Comparison of ENCODE assay signal across 10 mouse cellular contexts in genomic region chr12:10866907-10867538, GRCm38 (mm10).
A peak's percentile ranks its signal among the peaks of the same experiment; 100 is the strongest.
DNase-seq lines count a peak whose midpoint lies in the region; ATAC-seq lines count a peak whose summit lies in the region.
"Had no signal": no experiment of that assay in that cellular context is flagged by ENCODE, and none has a peak within 500 bp of the region (broad histone marks: within the 10 kb centered on the region; RNA-seq: fewer than 3 reads in every experiment).

No protein-coding gene starts in this region.

- peak; percentile 92 for DNase-seq in brain, adult 2 months (ENCODE audit: low read depth, low spot score)
- peak; percentile 24 for DNase-seq in cerebellum, adult 11 months
- peak; percentile 16 to 48 for DNase-seq in frontal cortex, postnatal 10 days (ENCODE audit: low spot score in 2 of 2)
- DNase-seq in left cerebral cortex, postnatal 10 days (ENCODE audit: extremely low spot score in 1 of 2, low spot score in 2 of 2) = peak; percentile 38 to 74
- no peak for DNase-seq in kidney, postnatal 14 days
- no peak for DNase-seq in thymus, adult 18-20 months
- DNase-seq in kidney, postnatal 36 days = no peak
- DNase-seq: lung, embryonic 14.5 days; thymus, postnatal 25 days had no signal

- no peak for ATAC-seq in activated CD4-positive, CD25-positive, alpha-beta regulatory T cell, adult 4 months

- intact Hi-C loops in left cerebral cortex, postnatal 10 days (cut with DNase I) = loop anchor here (10.0 kb wide), 1 partner anchor 308 kb away; no protein-coding TSS in a partner anchor

Comparison
In these comparisons a context has a peak if more than half of its experiments do, and no peak if none do; other contexts are left out.
1. DNase-seq: peak in brain, adult 2 months (single experiment), cerebellum, adult 11 months (single experiment), frontal cortex, postnatal 10 days (2 of 2) and left cerebral cortex, postnatal 10 days (2 of 2); none in kidney, postnatal 14 days (single experiment), thymus, adult 18-20 months (0 of 2) and kidney, postnatal 36 days (0 of 2).